Mouse (Mus musculus): ENCODE measurements around the gene Rab40c.
"Not testable (repeated sequence)": the region's sequence is repeated elsewhere in the genome, so short reads cannot be mapped to it uniquely, and the experiment has no call there.

Gene Rab40c

DNA sequence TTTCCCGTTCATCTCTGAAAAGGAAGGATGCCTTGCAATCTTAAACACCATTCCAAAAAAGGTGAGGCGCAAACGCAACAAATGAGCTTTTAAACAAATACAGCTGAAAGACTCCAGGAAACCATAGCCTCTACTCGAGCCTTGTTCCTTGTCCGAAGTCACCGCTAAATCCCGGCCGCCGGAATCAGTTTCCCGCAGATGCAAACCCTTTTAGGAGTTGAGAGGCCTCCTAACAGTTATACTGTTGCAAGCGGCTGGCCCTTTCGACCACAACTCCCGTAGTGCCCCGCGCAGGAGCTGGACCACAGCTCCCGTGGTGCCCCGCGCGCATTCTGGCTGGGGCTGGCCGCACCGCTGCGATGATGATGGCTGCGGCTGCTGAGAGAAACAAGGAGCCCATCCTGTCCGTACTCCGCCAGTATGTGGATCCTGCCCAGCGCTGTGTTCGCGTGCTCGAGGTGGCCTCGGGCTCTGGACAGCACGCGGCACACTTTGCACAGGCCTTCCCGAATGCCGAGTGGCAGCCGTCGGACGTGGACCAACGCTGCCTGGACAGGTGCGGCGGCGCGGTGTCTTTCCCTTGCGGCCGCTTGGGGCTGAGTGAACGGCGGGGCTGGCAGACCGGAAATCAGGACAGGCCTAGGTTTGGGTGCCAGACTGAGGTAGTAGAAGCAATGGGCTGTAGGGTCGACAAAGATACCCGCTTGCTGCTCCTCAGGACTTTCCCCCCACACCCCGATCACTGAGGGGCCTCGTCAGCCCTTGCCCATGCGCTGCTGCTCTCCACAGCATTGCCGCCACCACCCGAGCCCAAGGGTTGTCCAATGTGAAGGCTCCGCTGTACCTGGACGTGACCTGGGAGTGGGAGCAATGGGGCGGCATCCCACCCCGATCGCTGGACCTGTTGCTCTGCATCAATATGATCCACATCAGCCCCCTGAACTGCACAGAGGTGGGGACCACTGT, 44.1 kb downstream of the Rab40c start:
- in situ Hi-C loops (cut with MboI, MseI), result no loop called here

- in situ Hi-C loops (cut with MboI, MseI), result no loop called here
Observed at GRCm38 (mm10) chr17:25874721-25875170, 44.8 kb downstream of the Rab40c start, which contains the start of gene Mettl26. Mettl26 (plus strand) TSS chr17:25875074.

DNA sequence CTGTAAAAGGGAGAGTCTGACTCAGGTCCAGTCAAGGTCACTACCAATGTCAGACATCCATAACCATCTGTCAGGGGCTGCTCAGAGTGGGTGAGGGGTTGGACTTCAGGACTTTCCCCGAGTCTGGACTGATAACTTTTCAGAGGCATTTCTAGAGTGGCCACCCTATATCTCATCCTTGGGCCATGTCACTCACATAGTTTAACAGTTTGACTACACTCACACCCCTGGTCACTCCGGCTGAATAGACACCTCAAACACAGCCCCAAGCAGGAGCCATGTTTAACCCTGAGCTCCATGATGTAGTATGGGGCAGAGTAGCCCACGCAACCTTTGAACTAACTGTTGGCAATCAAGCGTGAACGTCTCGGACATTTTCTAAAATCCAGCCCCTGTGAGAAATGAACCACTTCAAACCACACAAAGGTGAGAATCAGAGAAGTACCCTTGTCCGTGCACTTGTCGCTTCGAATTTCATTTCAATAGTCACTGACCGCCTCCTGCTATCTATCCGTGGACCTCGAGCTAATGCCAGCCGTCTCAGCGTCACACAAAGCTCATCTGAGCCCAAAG, 45.3 kb downstream of the Rab40c start:
- in situ Hi-C loops (cut with MboI, MseI), result no loop called here

DNA sequence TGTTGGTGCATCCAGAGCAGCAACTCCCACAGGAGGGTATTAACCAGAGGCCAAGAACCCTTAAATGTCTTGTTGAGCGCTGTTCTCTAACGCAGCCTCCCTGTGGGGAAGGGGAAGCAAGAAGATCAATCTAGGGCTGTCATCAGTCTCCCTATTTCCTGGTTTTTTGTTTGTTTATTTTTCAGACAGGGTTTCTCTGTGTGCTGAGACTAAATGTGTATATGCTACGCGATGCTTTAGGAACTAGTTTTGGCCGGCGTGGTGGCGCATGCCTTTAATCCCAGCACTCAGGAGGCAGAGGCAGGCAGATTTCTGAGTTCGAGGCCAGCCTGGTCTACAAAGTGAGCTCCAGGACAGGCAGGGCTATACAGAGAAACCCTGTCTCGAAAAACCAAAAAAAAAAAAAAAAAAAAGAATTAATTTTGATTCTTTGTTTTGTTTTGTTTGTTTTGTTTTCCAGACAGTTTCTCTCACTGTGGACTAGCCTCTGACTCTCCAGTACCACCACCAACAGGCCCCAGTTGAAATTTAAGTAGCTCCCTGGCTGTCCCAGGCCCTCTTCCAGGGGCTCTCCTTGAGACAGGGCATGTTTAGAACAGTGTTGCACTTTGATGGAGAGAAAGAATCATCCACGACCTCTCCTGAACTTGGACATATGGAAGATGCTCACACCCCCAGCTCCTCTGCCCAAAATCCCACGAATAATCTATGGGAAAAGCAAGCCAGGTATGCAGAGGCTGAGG, 46.0 kb downstream of the Rab40c start:
- in situ Hi-C loops (cut with MboI, MseI), result no loop called here

DNA sequence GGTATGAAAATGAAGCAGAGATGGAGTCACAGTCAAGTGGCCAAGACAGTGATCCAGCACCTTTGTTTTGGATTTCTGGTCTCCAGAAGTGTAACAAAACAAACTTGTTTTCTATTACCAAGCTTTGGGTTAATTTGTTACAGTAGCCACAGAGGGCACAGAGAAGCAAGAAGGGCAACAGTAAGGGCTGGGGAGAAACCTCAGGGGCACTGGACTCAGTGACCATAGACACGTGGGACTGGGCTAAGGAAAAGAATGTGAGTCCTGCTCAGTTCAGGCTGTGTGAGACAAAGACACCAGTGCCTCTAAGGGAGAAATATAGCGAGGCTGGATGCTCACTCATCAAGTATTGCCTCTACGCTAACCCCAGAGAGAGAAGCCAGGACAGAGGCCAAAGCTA, 46.9 kb downstream of the Rab40c start:
- in situ Hi-C loops (cut with MboI, MseI), result no loop called here

GRCm38 (mm10) chr17:25871566-25871965, 48.0 kb downstream of the Rab40c start:
- in situ Hi-C loops (cut with MboI, MseI), result not testable (repeated sequence)

- in situ Hi-C loops (cut with MboI, MseI), result no loop called here
Observed at GRCm38 (mm10) chr17:25869954-25870353, 49.6 kb downstream of the Rab40c start.

DNA sequence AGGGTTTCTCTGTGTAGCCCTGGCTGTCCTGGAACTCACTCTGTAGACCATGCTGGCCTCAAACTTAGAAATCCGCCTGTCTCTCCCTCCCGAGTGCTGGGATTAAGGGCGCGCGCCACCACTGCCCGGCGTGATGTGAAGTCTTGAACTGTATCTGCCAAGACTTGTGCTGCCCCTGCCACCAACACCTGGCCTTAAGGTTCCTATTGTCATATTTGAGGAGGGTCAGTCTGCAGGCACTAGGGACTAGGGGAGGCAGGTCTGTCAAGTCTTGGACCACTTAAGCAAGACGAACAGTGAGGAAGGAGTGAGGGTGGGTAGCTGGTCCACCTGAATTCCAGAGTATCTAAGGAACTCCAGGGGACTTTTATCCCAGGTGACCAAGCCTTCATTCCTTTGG, 50.0 kb downstream of the Rab40c start:
- in situ Hi-C loops (cut with MboI, MseI), result no loop called here

DNA sequence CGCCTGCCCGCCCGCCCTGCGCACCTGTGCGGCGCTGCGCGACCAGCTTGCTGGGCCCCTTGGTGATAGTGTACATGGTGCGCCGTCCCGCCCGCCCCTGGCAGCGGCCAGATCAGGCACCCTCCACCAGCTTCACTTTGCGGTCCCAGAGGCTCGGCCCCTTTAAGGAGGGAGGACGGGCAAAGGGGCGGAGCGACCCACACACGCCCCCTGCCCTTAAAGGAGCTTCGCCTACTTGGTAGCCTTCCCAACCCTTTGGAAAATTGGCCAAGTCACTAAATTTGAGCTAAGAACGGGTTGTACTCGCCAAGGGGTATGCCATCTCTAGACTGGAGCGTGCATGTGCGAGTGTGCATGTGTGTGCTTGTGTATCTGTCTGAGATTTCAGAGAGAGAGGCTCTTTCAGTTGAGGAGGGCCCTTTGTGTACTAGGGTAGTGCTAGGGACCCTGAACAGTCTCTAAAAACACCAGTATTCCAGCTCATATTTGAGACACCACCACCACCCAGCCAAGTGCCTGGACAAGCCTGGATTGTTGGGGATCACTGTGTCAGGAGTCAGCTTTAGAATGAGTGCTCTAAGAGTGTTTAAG, 50.8 kb downstream of the Rab40c start, which contains the start of gene Mcrip2:
TSS of gene Mcrip2 (minus strand) at position 164 of the 591 bp plus-strand sequence.
- in situ Hi-C loops (cut with MboI, MseI), result no loop called here

DNA sequence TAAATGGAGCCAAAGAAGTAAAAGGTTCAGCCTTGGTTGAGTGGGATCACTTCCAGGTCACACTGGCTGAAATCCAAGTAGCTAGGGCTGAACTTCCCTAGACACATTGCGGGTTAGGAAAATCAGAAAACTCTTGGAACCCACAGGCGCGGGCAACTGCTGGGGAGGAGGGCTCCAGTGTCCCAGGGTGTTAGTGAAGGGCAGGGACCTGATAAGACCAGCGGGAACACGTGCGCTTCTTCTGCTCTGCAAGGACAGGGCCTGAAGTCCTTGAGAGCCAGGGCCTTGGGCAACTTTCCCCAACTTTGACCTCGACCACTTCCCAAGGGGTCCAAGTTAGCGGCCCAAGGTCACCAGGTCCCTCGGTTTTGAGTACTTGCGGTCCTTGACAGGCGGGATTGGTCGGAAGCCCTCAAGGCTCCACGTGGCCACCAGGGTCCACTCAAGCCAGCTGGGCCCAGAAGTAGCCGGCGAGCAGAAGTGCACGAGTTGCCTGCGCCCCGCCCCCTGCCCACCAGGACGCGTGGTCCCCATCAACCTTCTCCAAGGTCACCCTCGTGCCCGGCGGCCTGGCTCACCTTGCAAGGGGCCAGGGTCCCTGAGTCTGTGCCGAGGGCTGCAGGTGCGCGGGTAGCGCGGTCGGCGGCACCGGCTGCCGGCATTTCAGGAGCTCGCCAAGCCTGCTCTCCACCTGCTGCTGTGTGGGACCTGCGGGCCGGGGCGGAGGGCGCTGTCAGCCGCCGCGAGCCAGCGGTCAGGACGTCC, 51.5 kb downstream of the Rab40c start:
- in situ Hi-C loops (cut with MboI, MseI), result no loop called here

DNA sequence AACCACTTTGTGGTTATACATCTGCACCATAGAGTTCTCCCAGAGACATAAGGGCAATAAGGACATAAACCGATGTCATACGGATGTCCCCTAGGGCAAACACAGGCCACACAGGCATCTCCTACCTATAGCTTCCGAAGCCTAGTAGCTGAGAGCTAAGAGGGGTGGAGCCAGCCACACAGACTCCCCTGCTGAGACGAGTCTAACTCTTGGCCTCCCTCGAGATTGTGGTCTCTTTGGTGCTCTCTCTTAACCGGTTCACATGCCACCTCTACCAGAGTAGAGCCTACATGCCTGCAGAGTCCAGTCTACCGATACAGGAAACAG, 52.1 kb downstream of the Rab40c start:
- in situ Hi-C loops (cut with MboI, MseI), result no loop called here

DNA sequence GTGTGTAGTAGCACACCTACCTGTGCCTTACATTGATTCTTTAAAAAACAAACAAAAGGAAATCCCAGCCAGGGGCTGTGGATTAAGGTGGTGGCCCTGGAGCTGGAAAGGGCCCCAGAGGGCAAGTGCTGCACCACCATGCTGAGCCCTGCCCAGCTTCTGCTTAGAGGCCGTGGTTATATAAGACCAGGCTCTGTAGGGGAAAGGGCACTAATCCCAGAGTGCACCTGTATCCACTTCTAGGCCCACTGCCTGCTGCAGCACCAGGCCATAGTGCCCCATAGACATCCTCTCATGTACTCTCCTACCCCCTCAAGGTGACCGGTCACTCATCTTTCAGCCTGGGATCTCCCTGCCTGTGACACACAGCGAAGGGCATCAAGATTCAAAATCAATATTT, 53.4 kb downstream of the Rab40c start:
- in situ Hi-C loops (cut with MboI, MseI), result no loop called here

DNA sequence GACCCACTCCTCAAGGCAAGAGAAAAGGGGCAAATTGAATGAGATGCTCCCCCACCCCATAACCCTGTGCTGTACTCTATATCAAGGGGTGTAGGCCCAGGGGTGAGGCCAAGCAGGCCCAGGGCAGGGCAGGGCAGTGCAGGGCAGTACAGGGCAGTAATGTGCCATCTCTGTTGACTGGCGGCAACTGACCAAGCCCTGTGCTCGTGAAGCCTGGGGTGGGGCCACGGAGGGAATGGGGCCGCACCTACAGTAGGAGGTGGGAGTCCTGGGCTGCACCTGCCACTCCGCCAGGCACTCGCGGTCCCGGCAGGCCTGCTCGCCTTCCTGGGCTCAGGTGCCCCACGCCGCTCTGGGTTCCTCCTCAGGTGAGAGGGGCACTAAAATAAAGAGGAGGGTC, 54.2 kb downstream of the Rab40c start:
- in situ Hi-C loops (cut with MboI, MseI), result no loop called here

GRCm38 (mm10) chr17:25864311-25864710, 55.2 kb downstream of the Rab40c start:
- in situ Hi-C loops (cut with MboI, MseI), result no loop called here

GRCm38 (mm10) chr17:25863681-25864080, 55.8 kb downstream of the Rab40c start:
- in situ Hi-C loops (cut with MboI, MseI), result no loop called here

DNA sequence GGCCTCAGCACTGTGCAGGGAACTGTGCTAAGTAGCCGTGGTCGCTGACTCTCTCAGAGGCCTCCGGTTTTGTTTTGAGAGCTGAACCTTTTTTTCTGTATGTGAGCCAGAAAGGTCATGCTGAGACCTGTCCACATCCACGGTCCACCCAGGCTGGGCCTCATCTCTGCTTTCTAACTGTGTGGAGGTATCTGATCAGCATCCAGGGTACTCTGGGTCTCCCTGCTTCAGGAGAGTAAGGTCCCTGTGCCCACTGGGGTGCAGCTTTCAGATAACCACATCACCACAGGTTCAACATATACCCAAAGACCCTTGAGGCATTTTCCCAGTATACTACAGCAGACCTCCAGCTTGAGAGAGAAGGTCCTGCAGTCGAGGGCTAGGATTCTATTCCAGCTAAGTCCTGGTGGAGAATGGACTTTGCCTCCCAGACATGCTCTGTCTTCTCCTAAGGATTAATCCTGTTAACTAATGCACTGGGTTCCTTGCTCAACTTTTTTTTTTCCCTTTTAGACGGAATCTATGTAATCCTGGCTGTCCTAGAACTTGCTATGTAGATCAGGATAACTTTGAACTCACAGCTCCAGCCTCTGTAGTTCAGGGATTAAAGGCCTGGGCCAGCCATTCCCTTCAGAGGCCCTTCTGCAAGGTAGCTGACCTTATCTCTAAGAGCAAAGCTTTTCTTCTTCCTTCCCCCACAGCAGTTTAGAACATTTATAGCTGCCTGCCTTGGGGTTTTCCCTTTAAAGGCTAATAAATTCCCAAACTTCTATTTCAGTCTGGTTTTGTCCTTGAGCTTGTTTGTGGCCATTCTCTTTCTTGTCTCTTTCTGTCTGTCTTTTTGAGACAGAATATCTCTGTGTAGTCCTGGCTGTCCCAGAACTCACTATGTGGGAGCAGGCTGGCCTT, 57.6 kb downstream of the Rab40c start:
- in situ Hi-C loops (cut with MboI, MseI), result no loop called here

GRCm38 (mm10) chr17:25860832-25861703, 58.5 kb downstream of the Rab40c start, which contains the start of gene Wdr90:
Wdr90 (minus strand) TSS chr17:25861501.
- in situ Hi-C loops (cut with MboI, MseI), result no loop called here

- in situ Hi-C loops (cut with MboI, MseI), result no loop called here
Observed at GRCm38 (mm10) chr17:25860229-25860628, 59.3 kb downstream of the Rab40c start.

- in situ Hi-C loops (cut with MboI, MseI), result no loop called here
Observed at GRCm38 (mm10) chr17:25844396-25844901, 75.1 kb downstream of the Rab40c start, which contains the start of gene Rhot2. Rhot2 (minus strand) TSS chr17:25844851.

Data from regulatory T cell (primary cell).